Mouse (Mus musculus): Measurements from ENCODE around the gene Izumo4.

DNA sequence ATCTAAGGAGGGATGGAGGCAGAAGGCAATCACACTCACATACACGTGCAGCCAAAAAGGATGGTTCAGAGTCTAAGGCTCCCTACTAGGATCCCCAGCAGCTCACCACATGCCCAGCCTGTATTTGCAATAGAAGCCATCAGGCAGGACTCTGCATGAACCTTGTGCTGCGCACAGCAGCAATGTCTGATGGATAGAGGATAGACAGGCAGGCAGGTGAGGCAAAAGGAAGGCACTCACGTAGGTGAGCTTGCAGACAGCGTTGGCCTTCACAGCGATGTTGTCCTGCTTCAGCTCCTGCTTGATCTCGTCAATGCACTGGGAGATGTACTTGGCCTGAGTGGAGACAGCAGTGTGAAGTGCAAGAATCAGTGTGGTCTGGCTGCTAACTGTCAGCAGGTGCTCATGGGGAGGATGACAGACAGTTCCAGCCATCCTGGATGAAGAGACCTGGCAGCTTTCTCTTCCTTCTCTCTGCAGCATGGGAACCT is 30.7 kb downstream of the Izumo4 start:
- TF ChIP-seq MAX (IDR thresholded peaks at IDR 0.05; ENCODE audit: low read depth) (no peak), CEBPB (IDR thresholded peaks at IDR 0.05; ENCODE audit: insufficient read depth, poor library complexity, severe bottlenecking) (no peak), USF1 (IDR thresholded peaks at IDR 0.05; ENCODE audit: low read depth) (no peak), MYOD1 (IDR thresholded peaks at IDR 0.05; ENCODE audit: control insufficient read depth in 1 of 3, insufficient read length in 2 of 3, low read depth in 2 of 3) (no peak), E2F4 (IDR thresholded peaks at IDR 0.05; ENCODE audit: insufficient read depth) (no peak), POLR2A (IDR thresholded peaks at IDR 0.05; ENCODE audit: insufficient read length, low read depth) (no peak), TCF12 (IDR thresholded peaks at IDR 0.05; ENCODE audit: insufficient read depth, poor library complexity, severe bottlenecking) (no peak), MYOG (IDR thresholded peaks at IDR 0.05; ENCODE audit: control insufficient read depth in 1 of 3, insufficient read depth in 1 of 3, insufficient read length in 2 of 3, low read depth in 2 of 3) (no peak), REST (IDR thresholded peaks at IDR 0.05; ENCODE audit: insufficient read depth, insufficient read length) (no peak)

All from myocyte (in vitro differentiated cells).